Mouse (Mus musculus) erythroblast, embryonic 14.5 days (primary cell): Measurements from ENCODE around the gene Axl. TPM values are rescaled to one million over a fixed set of nuclear protein-coding genes. Genes with fewer than 3 reads are reported as not detected.

Source experiments
- H3K27me3 ChIP-seq: 2 replicates; pipeline ENCODE4 v1.6.1; 2012; ENCODE audit warnings: inconsistent platforms; ENCODE audit not compliant: control insufficient read depth
- H3K36me3 ChIP-seq: 2 replicates; pipeline ENCODE4 v1.6.1; 2012; ENCODE audit warnings: mild to moderate bottlenecking, inconsistent platforms; ENCODE audit not compliant: control insufficient read depth
- H3K4me1 ChIP-seq: 2 replicates; pipeline ENCODE4 v1.6.1; 2012; ENCODE audit warnings: inconsistent platforms; ENCODE audit not compliant: control insufficient read depth
- H3K4me3 ChIP-seq: replicated peaks from 2 replicates; pipeline ENCODE3; 2012; ENCODE audit warnings: moderate library complexity, mild to moderate bottlenecking, inconsistent platforms
- H3K9me3 ChIP-seq: 2 replicates; pipeline ENCODE4 v1.6.1; 2012; ENCODE audit warnings: low read length, inconsistent platforms, mixed read lengths; ENCODE audit not compliant: control insufficient read depth
- GATA1 ChIP-seq: IDR thresholded peaks from 2 replicates; pipeline ENCODE4 v1.6.1; 2012; ENCODE audit warnings: low read length, inconsistent platforms, mixed read lengths
- TAL1 ChIP-seq: IDR thresholded peaks from 3 replicates; pipeline ENCODE4 v1.6.1; 2012; ENCODE audit warnings: low read length, inconsistent platforms, mixed read lengths
- polyA plus RNA-seq: library from polyadenylated mRNA; stranded (reverse); fragments of >175 nt; gene quantifications from 2 replicates; pipeline ENCODE4 v1.2.3, GENCODE M21; 2012

Axl gene
- 0.26 and 0.61 TPM in 2 replicates for polyA plus RNA-seq

GRCm38 (mm10) chr7:25788220-25789128, at the start of gene Axl:
TSS of gene Axl (minus strand) at chr7:25788705.
- H3K4me1 ChIP-seq, result no peaks in the 10 kb centered on the region
- H3K27me3 ChIP-seq, result peaks cover 10% of the 10 kb centered on the region
- TF ChIP-seq TAL1 (no peak), GATA1 (no peak)
- peak within 1 kb of the TSS; percentile 29 for H3K4me3 ChIP-seq
- no peaks in the 10 kb centered on the region for H3K36me3 ChIP-seq
- H3K9me3 ChIP-seq, result no peaks in the 10 kb centered on the region

GRCm38 (mm10) chr7:25835188-25835891, 46.8 kb upstream of the Axl start:
- H3K4me1 ChIP-seq, result no peaks in the 10 kb centered on the region
- TF ChIP-seq TAL1 (no peak), GATA1 (no peak)
- no peak overlapping the region for H3K4me3 ChIP-seq
- H3K9me3 ChIP-seq, result no peaks in the 10 kb centered on the region
- H3K27me3 ChIP-seq, result no peaks in the 10 kb centered on the region
- H3K36me3 ChIP-seq, result no peaks in the 10 kb centered on the region

- H3K27me3 ChIP-seq, result no peaks in the 10 kb centered on the region
- no peaks in the 10 kb centered on the region for H3K36me3 ChIP-seq
- no peaks in the 10 kb centered on the region for H3K9me3 ChIP-seq
- H3K4me3 ChIP-seq, result no peak overlapping the region
- TF ChIP-seq GATA1 (no peak), TAL1 (no peak)
- no peaks in the 10 kb centered on the region for H3K4me1 ChIP-seq
These were observed 43.3 kb upstream of the Axl start for GRCm38 (mm10) chr7:25831557-25832530.

- Histone ChIP-seq H3K27me3 (no peaks in the 10 kb centered on the region), H3K36me3 (no peaks in the 10 kb centered on the region), H3K9me3 (no peaks in the 10 kb centered on the region), H3K4me3 (no peak overlapping the region), H3K4me1 (no peaks in the 10 kb centered on the region)
- no peak for TF ChIP-seq TAL1
- TF ChIP-seq GATA1, result no peak
These were observed 41.7 kb upstream of the Axl start for GRCm38 (mm10) chr7:25830251-25830650.

- no peak overlapping the region for H3K4me3 ChIP-seq
- TF ChIP-seq GATA1 (no peak), TAL1 (no peak)
These were observed 38.7 kb upstream of the Axl start for GRCm38 (mm10) chr7:25827199-25827598.

GRCm38 (mm10) chr7:25826029-25826428, 37.5 kb upstream of the Axl start:
- Histone ChIP-seq H3K27me3 (no peaks in the 10 kb centered on the region), H3K4me1 (no peaks in the 10 kb centered on the region)
- TF ChIP-seq GATA1, result no peak
- TF ChIP-seq TAL1, result no peak

More at GRCm38 (mm10) chr7:25827199-25827598, 38.7 kb upstream of the Axl start:
- no peaks in the 10 kb centered on the region for H3K27me3 ChIP-seq
- no peaks in the 10 kb centered on the region for H3K4me1 ChIP-seq
- no peaks in the 10 kb centered on the region for H3K36me3 ChIP-seq
- no peaks in the 10 kb centered on the region for H3K9me3 ChIP-seq

DNA sequence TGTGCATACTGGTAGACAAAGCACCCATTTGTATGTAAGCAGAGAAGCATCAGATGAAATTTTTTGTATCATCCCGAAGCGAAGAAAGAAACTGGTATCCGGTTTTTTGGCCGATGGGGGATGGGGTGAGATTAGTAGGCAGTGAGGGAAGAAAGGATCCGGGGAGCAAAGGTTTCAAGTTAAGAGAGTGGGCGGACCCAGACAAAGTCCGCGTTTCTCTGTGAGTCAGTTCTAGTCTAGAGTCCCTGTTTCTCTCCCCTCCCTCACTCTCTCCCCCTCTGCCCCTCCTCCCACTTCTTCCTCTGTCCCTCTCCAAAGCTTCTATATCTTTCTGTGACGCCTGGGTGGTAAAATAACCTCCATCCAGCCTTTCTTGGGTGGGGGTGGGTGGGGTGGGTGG, 36.5 kb upstream of the Axl start:
- TF ChIP-seq GATA1 (no peak), TAL1 (no peak)
- Histone ChIP-seq H3K4me3 (no peak overlapping the region), H3K27me3 (no peaks in the 10 kb centered on the region), H3K9me3 (no peaks in the 10 kb centered on the region), H3K36me3 (no peaks in the 10 kb centered on the region), H3K4me1 (no peaks in the 10 kb centered on the region)

More at GRCm38 (mm10) chr7:25826029-25826428, 37.5 kb upstream of the Axl start:
- Histone ChIP-seq H3K36me3 (no peaks in the 10 kb centered on the region), H3K4me3 (no peak overlapping the region), H3K9me3 (no peaks in the 10 kb centered on the region)

DNA sequence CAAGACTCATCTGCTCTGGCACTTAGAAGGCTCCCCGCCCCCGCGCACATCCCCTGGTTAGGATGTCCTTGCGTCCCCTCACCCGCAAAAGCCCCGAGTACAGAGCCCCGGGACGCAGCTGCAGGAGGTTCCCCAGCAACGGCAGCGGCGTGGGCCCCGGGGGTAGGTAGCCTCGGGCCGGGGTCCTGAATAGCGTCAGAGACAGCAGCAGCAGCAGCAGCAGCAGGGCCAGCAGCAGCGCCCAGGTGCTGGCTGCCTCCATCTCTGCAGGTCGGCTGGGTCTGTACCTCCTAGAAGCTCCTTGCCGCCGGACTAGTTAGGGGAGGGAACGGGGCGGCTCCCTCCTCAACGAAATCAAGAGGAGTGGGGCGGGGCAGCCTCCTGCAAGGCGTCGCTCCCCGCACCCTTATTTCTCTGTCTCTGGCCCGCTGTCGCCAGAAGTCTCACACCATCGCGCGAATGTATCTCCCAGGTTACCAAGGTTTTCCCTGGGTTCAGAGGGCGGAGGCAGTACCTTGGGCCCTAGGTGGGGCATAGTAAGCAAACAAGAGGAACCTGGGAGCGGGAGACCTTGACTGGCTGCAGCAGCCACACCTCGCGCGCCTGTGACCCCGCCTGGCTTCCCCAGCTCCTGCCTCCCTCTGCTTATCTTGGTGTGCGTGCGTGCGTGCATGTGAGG, 27.9 kb upstream of the Axl start, which contains the start of gene Cyp2s1:
Cyp2s1 (minus strand) TSS at position 673 of the 679 bp plus-strand sequence.
- H3K4me3 ChIP-seq, result peak within 1 kb of the TSS; percentile 13
- TF ChIP-seq TAL1, result no peak
- no peak for TF ChIP-seq GATA1
- H3K27me3 ChIP-seq, result peaks cover 29% of the 10 kb centered on the region
- no peaks in the 10 kb centered on the region for H3K36me3 ChIP-seq
- no peaks in the 10 kb centered on the region for H3K9me3 ChIP-seq
- peaks cover 11% of the 10 kb centered on the region for H3K4me1 ChIP-seq
